Mouse (Mus musculus) spleen, adult 10 weeks (tissue): ENCODE data around the gene Jmjd4. TPM values are rescaled to one million over a fixed set of nuclear protein-coding genes. Genes with fewer than 3 reads are reported as not detected.

ENCODE experiments used
- polyA plus RNA-seq: library from polyadenylated mRNA; stranded (reverse); fragments of 350-450 nt; fragmentation: Illumina TruSeq; extraction: RNeasy Lipid Tissue Mini Kit (QIAGEN cat#74804); gene quantifications from one replicate; pipeline ENCODE4 v1.2.3, GENCODE M21; 2015; ENCODE audit warnings: low replicate concordance; ENCODE audit not compliant: insufficient read depth

Gene Jmjd4
- 12.7 TPM for polyA plus RNA-seq

GRCm38 (mm10) chr11:59449741-59450229 is at the start of gene Jmjd4:
Gene Jmjd4, plus strand, starts transcription at chr11:59450045.

GRCm38 (mm10) chr11:59451086-59451485 is 1.2 kb downstream of the Jmjd4 start, which contains the start of gene Snap47:
Gene Snap47, minus strand, starts transcription at chr11:59451186.

GRCm38 (mm10) chr11:59472326-59472677 is 22.5 kb downstream of the Jmjd4 start, which contains the start of gene Zfp867:
Gene Zfp867, minus strand, starts transcription at chr11:59472474.

Other genes starting within 250 kb of the Jmjd4 start
- 8.7 TPM for gene Mrpl55, start 247.6 kb upstream of the Jmjd4 start, polyA plus RNA-seq
- 15.9 TPM for gene 2310033P09Rik, start 241.7 kb upstream of the Jmjd4 start, polyA plus RNA-seq
- 241 TPM for gene Arf1, start 221.8 kb upstream of the Jmjd4 start, polyA plus RNA-seq
- not detected for gene Wnt3a, start 159.3 kb upstream of the Jmjd4 start, polyA plus RNA-seq
- gene Wnt9a, start 143.1 kb upstream of the Jmjd4 start, polyA plus RNA-seq, result 0.19 TPM
- not detected for gene Prss38, start 74.4 kb upstream of the Jmjd4 start, polyA plus RNA-seq
- 13.3 TPM for gene Snap47, start 1.1 kb downstream of the Jmjd4 start, polyA plus RNA-seq
- gene Zfp867, start 22.4 kb downstream of the Jmjd4 start, polyA plus RNA-seq, result 5.3 TPM
- 11.7 TPM for gene Zkscan17, start 76.7 kb downstream of the Jmjd4 start, polyA plus RNA-seq
- 7.6 TPM for gene Nlrp3, start 91.5 kb downstream of the Jmjd4 start, polyA plus RNA-seq
- gene Olfr222, start 126.2 kb downstream of the Jmjd4 start, polyA plus RNA-seq, result not detected
- gene Olfr223, start 143.2 kb downstream of the Jmjd4 start, polyA plus RNA-seq, result not detected
- 90.7 TPM for gene Mprip, start 211.3 kb downstream of the Jmjd4 start, polyA plus RNA-seq